Mouse (Mus musculus): ENCODE data around the gene Pax3. TPM values are rescaled to one million over a fixed set of nuclear protein-coding genes. Genes with fewer than 3 reads are reported as not detected.
A peak's percentile ranks its signal among the peaks of the same experiment; 100 is the strongest.

Pax3 gene
- polyA plus RNA-seq, 1 experiment from 2014 or later = 0.04 TPM

DNA sequence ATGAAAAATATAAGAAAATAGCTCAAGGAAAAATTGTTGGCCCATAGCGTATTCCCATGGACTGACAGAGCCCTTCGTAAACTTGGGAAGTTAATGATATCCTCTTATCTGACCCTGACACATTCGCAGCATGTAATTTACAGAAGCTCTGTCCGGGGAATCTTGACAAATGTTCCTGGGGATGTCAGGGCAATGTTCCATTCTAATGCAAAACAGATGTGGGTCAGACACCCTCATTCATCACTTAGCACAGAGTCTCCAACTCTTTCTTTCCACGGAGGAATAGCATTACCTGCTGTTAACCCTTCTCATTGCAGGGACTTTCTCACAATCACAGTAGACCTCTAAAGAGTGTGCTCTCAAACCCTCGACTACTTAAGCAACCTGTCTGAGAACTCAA, 86.6 kb downstream of the Pax3 start:
- Histone ChIP-seq H3K4me2 (no peak overlapping the region), H3K4me3 (no peak overlapping the region), H3K27me3 (replicated peaks) (no peaks in the 10 kb centered on the region), H3K9me3 (replicated peaks) (no peaks in the 10 kb centered on the region), H3K36me3 (no peaks in the 10 kb centered on the region), H3K4me1 (no peaks in the 10 kb centered on the region), H3K27ac (no peak overlapping the region), H3K9ac (no peak overlapping the region)
- 50% methylated on average over 6 of the region's 6 CpGs for WGBS (ENCODE audit: insufficient replicate concordance)
- ATAC-seq = no peak

- no peaks in the 10 kb centered on the region for H3K27me3 ChIP-seq (replicated peaks)
- WGBS (ENCODE audit: insufficient replicate concordance) = 48% methylated on average over 7 of the region's 7 CpGs
- ATAC-seq = no peak
- no peak overlapping the region for H3K4me2 ChIP-seq
- no peaks in the 10 kb centered on the region for H3K4me1 ChIP-seq
- H3K9ac ChIP-seq = no peak overlapping the region
- H3K36me3 ChIP-seq = no peaks in the 10 kb centered on the region
- no peak overlapping the region for H3K27ac ChIP-seq
- H3K9me3 ChIP-seq (replicated peaks) = no peaks in the 10 kb centered on the region
- no peak overlapping the region for H3K4me3 ChIP-seq
Observed at GRCm38 (mm10) chr1:78103511-78103910, 93.4 kb downstream of the Pax3 start.

DNA sequence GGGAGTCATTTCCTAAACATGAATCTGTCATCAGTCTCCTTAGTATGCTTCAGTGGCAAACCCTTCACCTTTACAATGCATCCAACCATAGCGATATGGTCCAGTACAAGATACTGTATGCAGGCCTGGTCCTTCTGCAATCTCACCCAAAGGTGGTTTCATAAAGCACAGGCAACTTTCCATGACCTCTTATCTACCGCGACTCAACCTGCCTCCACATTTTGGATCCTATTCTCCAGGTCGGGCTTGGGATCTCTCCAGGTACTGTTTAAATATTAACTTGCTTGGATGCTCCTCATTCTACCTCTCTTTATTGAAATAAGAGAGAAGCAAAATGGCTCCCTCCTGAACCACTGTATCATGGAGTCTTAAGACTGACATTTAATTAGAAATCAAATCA, 103.3 kb downstream of the Pax3 start:
- no peak for ATAC-seq
- Histone ChIP-seq H3K27ac (no peak overlapping the region), H3K4me3 (no peak overlapping the region), H3K4me2 (no peak overlapping the region), H3K9me3 (replicated peaks) (no peaks in the 10 kb centered on the region), H3K36me3 (no peaks in the 10 kb centered on the region), H3K4me1 (no peaks in the 10 kb centered on the region), H3K27me3 (replicated peaks) (no peaks in the 10 kb centered on the region), H3K9ac (no peak overlapping the region)
- WGBS (ENCODE audit: insufficient replicate concordance) = 75% methylated on average over 4 of the region's 4 CpGs

- H3K36me3 ChIP-seq = no peaks in the 10 kb centered on the region
- no peaks in the 10 kb centered on the region for H3K4me1 ChIP-seq
- no peak overlapping the region for H3K4me3 ChIP-seq
- H3K9ac ChIP-seq = no peak overlapping the region
- no peak overlapping the region for H3K4me2 ChIP-seq
- no peaks in the 10 kb centered on the region for H3K9me3 ChIP-seq (replicated peaks)
- no peak overlapping the region for H3K27ac ChIP-seq
- ATAC-seq = no peak
- 49% methylated on average over 2 of the region's 2 CpGs for WGBS (ENCODE audit: insufficient replicate concordance)
- H3K27me3 ChIP-seq (replicated peaks) = no peaks in the 10 kb centered on the region
Observed at GRCm38 (mm10) chr1:78088646-78089045, 108.3 kb downstream of the Pax3 start.

DNA sequence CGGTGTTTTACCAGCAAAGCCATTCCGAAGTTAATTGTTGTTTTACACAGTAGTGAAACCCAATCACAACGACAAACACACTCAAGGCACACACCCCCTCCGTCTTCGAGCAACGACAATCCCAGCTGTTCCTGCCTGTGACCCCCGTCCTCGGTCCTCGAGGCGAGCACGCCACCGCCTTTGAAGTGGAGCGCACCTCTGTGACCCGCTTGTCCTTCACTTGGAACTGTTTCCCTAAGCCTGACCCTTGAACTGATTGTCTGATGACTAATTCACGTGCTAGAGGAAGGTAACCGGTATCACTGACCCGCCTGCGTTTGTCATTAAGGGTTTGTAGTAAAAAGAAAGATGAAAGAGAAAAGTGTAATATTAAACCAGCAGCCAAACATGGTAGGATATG, 115.2 kb downstream of the Pax3 start:
- Histone ChIP-seq H3K27me3 (replicated peaks) (no peaks in the 10 kb centered on the region), H3K4me3 (no peak overlapping the region), H3K9me3 (replicated peaks) (no peaks in the 10 kb centered on the region), H3K4me1 (no peaks in the 10 kb centered on the region), H3K27ac (no peak overlapping the region), H3K4me2 (peak overlapping the region; percentile 28), H3K36me3 (no peaks in the 10 kb centered on the region), H3K9ac (no peak overlapping the region)
- 66% methylated on average over 18 of the region's 18 CpGs for WGBS (ENCODE audit: insufficient replicate concordance)
- no peak for ATAC-seq

DNA sequence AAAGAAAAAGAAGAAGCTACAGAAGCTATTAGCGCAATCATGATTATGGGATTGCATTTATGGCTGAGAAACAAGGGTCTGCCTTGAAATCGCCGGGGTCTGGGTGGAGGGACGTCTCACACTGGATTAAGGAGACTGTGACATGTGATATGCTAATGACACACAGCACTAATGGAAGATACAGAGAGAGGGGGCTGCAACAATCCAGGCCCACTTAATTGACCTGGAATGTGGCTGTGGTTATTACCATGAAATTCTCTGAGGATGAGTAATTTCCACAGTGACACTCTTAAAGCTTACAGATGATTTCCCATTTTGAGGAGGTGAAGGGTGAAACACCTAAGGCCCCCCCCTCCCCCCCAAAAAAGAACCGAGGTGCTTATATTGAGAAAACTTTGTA, 136.1 kb downstream of the Pax3 start:
- Histone ChIP-seq H3K4me2 (no peak overlapping the region), H3K4me1 (no peaks in the 10 kb centered on the region), H3K9me3 (replicated peaks) (no peaks in the 10 kb centered on the region), H3K4me3 (no peak overlapping the region), H3K36me3 (no peaks in the 10 kb centered on the region), H3K27me3 (replicated peaks) (no peaks in the 10 kb centered on the region), H3K9ac (no peak overlapping the region), H3K27ac (no peak overlapping the region)
- no peak for ATAC-seq
- 61% methylated on average over 5 of the region's 5 CpGs for WGBS (ENCODE audit: insufficient replicate concordance)

- Histone ChIP-seq H3K4me2 (no peak overlapping the region), H3K9ac (no peak overlapping the region), H3K36me3 (no peaks in the 10 kb centered on the region), H3K9me3 (replicated peaks) (no peaks in the 10 kb centered on the region), H3K4me1 (no peaks in the 10 kb centered on the region), H3K4me3 (no peak overlapping the region), H3K27me3 (replicated peaks) (no peaks in the 10 kb centered on the region), H3K27ac (no peak overlapping the region)
- no peak for ATAC-seq
- 29% methylated on average over 4 of the region's 4 CpGs for WGBS (ENCODE audit: insufficient replicate concordance)
Observed at GRCm38 (mm10) chr1:78057939-78058338, 139.0 kb downstream of the Pax3 start.

- H3K27me3 ChIP-seq (replicated peaks) = no peaks in the 10 kb centered on the region
- H3K4me1 ChIP-seq = no peaks in the 10 kb centered on the region
- H3K4me3 ChIP-seq = no peak overlapping the region
- H3K9me3 ChIP-seq (replicated peaks) = no peaks in the 10 kb centered on the region
- H3K27ac ChIP-seq = no peak overlapping the region
- 71% methylated on average over 6 of the region's 6 CpGs for WGBS (ENCODE audit: insufficient replicate concordance)
- ATAC-seq = no peak
- H3K9ac ChIP-seq = no peak overlapping the region
- no peak overlapping the region for H3K4me2 ChIP-seq
- no peaks in the 10 kb centered on the region for H3K36me3 ChIP-seq
Observed at GRCm38 (mm10) chr1:78053677-78054076, 143.3 kb downstream of the Pax3 start.

Other genes starting within 250 kb of the Pax3 start
- 0.13 and 0.32 TPM in 2 replicates for gene Sgpp2, start 113.2 kb upstream of the Pax3 start, polyA plus RNA-seq (2016; fragmentation: Nextera tagmentation; extraction: Ambion mirVana)

Measured in liver, embryonic 12.5 days (tissue).